ENCODE assay signal across 14 mouse cellular contexts in genomic region chr4:35897769-35898564, GRCm38 (mm10).
A peak's percentile ranks its signal among the peaks of the same experiment; 100 is the strongest.
DNase-seq lines count a peak whose midpoint lies in the region; ATAC-seq and TF ChIP-seq lines count a peak whose summit lies in the region.
"Had no signal": no experiment of that assay in that cellular context is flagged by ENCODE, and none has a peak within 500 bp of the region (broad histone marks: within the 10 kb centered on the region; RNA-seq: fewer than 3 reads in every experiment).

No protein-coding gene starts in this region.

- no peaks in the 10 kb centered on the region for H3K36me3 ChIP-seq in hindbrain, embryonic 10.5 days
- no peaks in the 10 kb centered on the region for H3K36me3 ChIP-seq in liver, embryonic 12.5 days
- H3K36me3 ChIP-seq: limb, embryonic 12.5 days had no signal

- H3K27ac ChIP-seq in layer of hippocampus, adult 2 months: no peak overlapping the region
- no peak overlapping the region for H3K27ac ChIP-seq in hindbrain, embryonic 10.5 days
- no peak overlapping the region for H3K27ac ChIP-seq in liver, embryonic 12.5 days
- H3K27ac ChIP-seq: heart, adult 2 months; limb, embryonic 12.5 days; liver, embryonic 14.5 days had no signal

- peak; percentile 31 for TF ChIP-seq CTCF in layer of hippocampus, adult 2 months (conservative IDR thresholded peaks at IDR 0.05)

- WGBS in hindbrain, embryonic 10.5 days: 62% methylated on average over 1 of the region's 1 CpGs
- WGBS in liver, embryonic 12.5 days (ENCODE audit: insufficient replicate concordance): 53% methylated on average over 1 of the region's 1 CpGs

- no peaks in the 10 kb centered on the region for H3K4me1 ChIP-seq in hindbrain, embryonic 10.5 days (replicated peaks)
- H3K4me1 ChIP-seq in liver, embryonic 12.5 days: no peaks in the 10 kb centered on the region
- H3K4me1 ChIP-seq: limb, embryonic 12.5 days had no signal

- ATAC-seq in liver, embryonic 12.5 days: no peak

- DNase-seq in layer of hippocampus, adult 2 months (ENCODE audit: low spot score in 2 of 2): no peak
- DNase-seq in layer of hippocampus, adult 9-10 months (ENCODE audit: low spot score): no peak
- peak; percentile 29 for DNase-seq in Muller cell, postnatal 12 days (ENCODE audit: inconsistent ontology term)
- DNase-seq in brain, adult 2 months (ENCODE audit: low read depth, low spot score): peak; percentile 50
- peak; percentile 4 for DNase-seq in hindbrain, embryonic 10.5 days (ENCODE audit: low spot score)
- no peak for DNase-seq in spleen, postnatal 36 days (ENCODE audit: low spot score in 2 of 2)
- DNase-seq in heart, postnatal 25 days (ENCODE audit: low spot score): no peak
- DNase-seq: adrenal gland, postnatal 36 days; gastrocnemius, postnatal 14 days; heart, adult 2 months; retina, postnatal 1 day had no signal

- no peak overlapping the region for H3K4me2 ChIP-seq in liver, embryonic 12.5 days
- H3K4me2 ChIP-seq: limb, embryonic 12.5 days had no signal

- intact Hi-C loops in heart, postnatal 25 days (cut with DNase I): no loop called here

- H3K9me3 ChIP-seq in hindbrain, embryonic 10.5 days: no peaks in the 10 kb centered on the region
- H3K9me3 ChIP-seq in liver, embryonic 12.5 days (replicated peaks): no peaks in the 10 kb centered on the region
- H3K9me3 ChIP-seq: limb, embryonic 12.5 days had no signal

- no peak overlapping the region for H3K4me3 ChIP-seq in layer of hippocampus, adult 2 months
- no peak overlapping the region for H3K4me3 ChIP-seq in hindbrain, embryonic 10.5 days
- H3K4me3 ChIP-seq in liver, embryonic 12.5 days: no peak overlapping the region
- H3K4me3 ChIP-seq: heart, adult 2 months; limb, embryonic 12.5 days had no signal

- H3K27me3 ChIP-seq in hindbrain, embryonic 10.5 days (ENCODE audit: insufficient read depth, poor library complexity, severe bottlenecking): no peaks in the 10 kb centered on the region
- H3K27me3 ChIP-seq in liver, embryonic 12.5 days (replicated peaks): no peaks in the 10 kb centered on the region
- H3K27me3 ChIP-seq: limb, embryonic 12.5 days had no signal

- no peak overlapping the region for H3K9ac ChIP-seq in liver, embryonic 12.5 days
- H3K9ac ChIP-seq: limb, embryonic 12.5 days; liver, embryonic 14.5 days had no signal

Comparison
In these comparisons a context has a peak if more than half of its experiments do, and no peak if none do; other contexts are left out.
1. DNase-seq: peak in Muller cell, postnatal 12 days (single experiment), brain, adult 2 months (single experiment) and hindbrain, embryonic 10.5 days (single experiment); none in layer of hippocampus, adult 2 months (0 of 2), layer of hippocampus, adult 9-10 months (single experiment), spleen, postnatal 36 days (0 of 2) and heart, postnatal 25 days (single experiment).